Mouse (Mus musculus): ENCODE results near the gene Ankrd37.

Gene Ankrd37

GRCm38 (mm10) chr8:45973988-45974505, 31.5 kb downstream of the Ankrd37 start:
- DNase-seq = no peak

GRCm38 (mm10) chr8:45970894-45971293, 34.6 kb downstream of the Ankrd37 start:
- no peak for DNase-seq

GRCm38 (mm10) chr8:45950622-45951021, 54.9 kb downstream of the Ankrd37 start:
- DNase-seq = no peak

Measured in cerebellum, postnatal 25 days (tissue).